ENCODE assay signal across 25 mouse cellular contexts in the genomic region with DNA sequence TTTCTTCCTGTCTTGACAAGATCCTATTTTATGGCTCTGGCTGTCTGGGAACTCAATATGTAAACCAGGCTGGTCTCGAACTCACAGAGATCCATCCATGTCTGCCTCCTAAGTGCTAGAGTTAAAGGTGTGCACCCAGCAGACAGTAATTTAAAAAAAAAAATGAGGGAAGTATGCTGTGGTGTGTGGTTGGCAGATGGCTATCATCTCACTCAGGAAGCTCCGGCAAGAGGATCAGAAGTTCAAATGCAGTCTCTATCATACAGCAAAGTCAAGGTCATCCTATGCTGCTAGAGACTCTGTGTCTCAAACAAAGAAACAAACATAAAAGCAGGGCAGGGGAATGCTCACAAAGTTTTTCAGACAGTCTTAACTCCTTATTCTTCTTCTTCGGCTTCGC. TPM values are rescaled to one million over a fixed set of nuclear protein-coding genes. Genes with fewer than 3 reads are reported as not detected.
DNase-seq lines count a peak whose midpoint lies in the region; ATAC-seq and TF ChIP-seq lines count a peak whose summit lies in the region.
"Had no signal": no experiment of that assay in that cellular context is flagged by ENCODE, and none has a peak within 500 bp of the region (broad histone marks: within the 10 kb centered on the region; RNA-seq: fewer than 3 reads in every experiment).

No protein-coding gene starts in this region.

- H3K27me3 ChIP-seq in limb, embryonic 12.5 days, result no peaks in the 10 kb centered on the region
- no peaks in the 10 kb centered on the region for H3K27me3 ChIP-seq in limb, embryonic 10.5 days (ENCODE audit: low read depth, poor library complexity, severe bottlenecking)
- H3K27me3 ChIP-seq: CH12.LX; embryonic facial prominence, embryonic 12.5 days; forebrain, embryonic 15.5 days; heart, embryonic 13.5 days; hindbrain, embryonic 12.5 days had no signal

- H3K4me1 ChIP-seq in limb, embryonic 12.5 days (replicated peaks), result peaks cover 4% of the 10 kb centered on the region
- peaks cover 8% of the 10 kb centered on the region for H3K4me1 ChIP-seq in limb, embryonic 10.5 days
- H3K4me1 ChIP-seq: embryonic facial prominence, embryonic 12.5 days had no signal

- DNase-seq in limb, embryonic 10.5 days (ENCODE audit: low spot score), result no peak
- DNase-seq in thymus, postnatal 0 days (ENCODE audit: low spot score), result peak; percentile 26
- no peak for DNase-seq in thymus, postnatal 4 days
- no peak for DNase-seq in gastrocnemius, adult 2 months
- no peak for DNase-seq in cerebellum, postnatal 10 days
- DNase-seq: adrenal gland, adult 8-10 months; adrenal gland, postnatal 36 days; cerebellum, adult 2 months; cerebellum, postnatal 14 days; gastrocnemius, postnatal 25 days; heart, postnatal 4 days had no signal

- no peak overlapping the region for H3K27ac ChIP-seq in limb, embryonic 12.5 days
- no peak overlapping the region for H3K27ac ChIP-seq in limb, embryonic 10.5 days
- no peak overlapping the region for H3K27ac ChIP-seq in gastrocnemius, adult 2 months
- H3K27ac ChIP-seq: embryonic facial prominence, embryonic 12.5 days; forebrain, embryonic 15.5 days; heart, embryonic 13.5 days; hindbrain, embryonic 12.5 days had no signal

- ATAC-seq in limb, embryonic 12.5 days (ENCODE audit: insufficient number of reproducible peaks, insufficient read depth, low FRiP score, low TSS enrichment, low read depth), result no peak
- 0 out of 2 replicates have a peak, but pooled peaks have one; percentile 16 for ATAC-seq in megakaryocyte, adult 5-6 weeks (ENCODE audit: poor library complexity, severe bottlenecking)
- ATAC-seq: forebrain, embryonic 15.5 days; hindbrain, embryonic 16.5 days; inflammation-experienced regulatory T-cells, adult 6 months had no signal

- no peak overlapping the region for H3K4me2 ChIP-seq in limb, embryonic 12.5 days
- H3K4me2 ChIP-seq: embryonic facial prominence, embryonic 12.5 days; forebrain, embryonic 15.5 days; heart, embryonic 13.5 days; hindbrain, embryonic 12.5 days had no signal

- no peak overlapping the region for H3K4me3 ChIP-seq in limb, embryonic 12.5 days (replicated peaks)
- H3K4me3 ChIP-seq in limb, embryonic 10.5 days, result no peak overlapping the region
- H3K4me3 ChIP-seq in gastrocnemius, adult 2 months, result no peak overlapping the region
- H3K4me3 ChIP-seq: embryonic facial prominence, embryonic 12.5 days; forebrain, embryonic 15.5 days; heart, embryonic 13.5 days; hindbrain, embryonic 12.5 days had no signal

- no peaks in the 10 kb centered on the region for H3K36me3 ChIP-seq in limb, embryonic 12.5 days
- no peaks in the 10 kb centered on the region for H3K36me3 ChIP-seq in limb, embryonic 10.5 days
- H3K36me3 ChIP-seq: embryonic facial prominence, embryonic 12.5 days; forebrain, embryonic 15.5 days; heart, embryonic 13.5 days; hindbrain, embryonic 12.5 days had no signal

- intact Hi-C loops in gastrocnemius, adult 2 months (cut with DNase I), result no loop called here

- H3K9ac ChIP-seq in limb, embryonic 12.5 days (replicated peaks), result 0 out of 2 replicates have a peak overlapping the region, but pooled peaks have one; percentile 27
- H3K9ac ChIP-seq: embryonic facial prominence, embryonic 12.5 days; forebrain, embryonic 15.5 days; heart, embryonic 13.5 days; hindbrain, embryonic 12.5 days had no signal

- WGBS in limb, embryonic 12.5 days, result 88% methylated on average over 4 of the region's 4 CpGs
- 85% methylated on average over 4 of the region's 4 CpGs for WGBS in limb, embryonic 10.5 days

- TF ChIP-seq CTCF in gastrocnemius, adult 2 months (IDR thresholded peaks at IDR 0.05), result no peak

- no peaks in the 10 kb centered on the region for H3K9me3 ChIP-seq in limb, embryonic 12.5 days
- H3K9me3 ChIP-seq in limb, embryonic 10.5 days (replicated peaks), result no peaks in the 10 kb centered on the region
- H3K9me3 ChIP-seq: embryonic facial prominence, embryonic 12.5 days; forebrain, embryonic 15.5 days; heart, embryonic 13.5 days; hindbrain, embryonic 12.5 days had no signal

RNA-seq across cellular contexts. Expression of gene Copz1, which starts 3.6 kb away (rescaled TPM):
- polyA plus RNA-seq in limb, embryonic 12.5 days (2016; fragmentation: Nextera tagmentation; extraction: Ambion mirVana), result 252 and 259 TPM in 2 replicates
- 305 and 309 TPM in 2 replicates for polyA plus RNA-seq in limb, embryonic 10.5 days (2016; fragmentation: Nextera tagmentation; extraction: Ambion mirVana)
- 188 and 210 TPM in 2 replicates for polyA plus RNA-seq in thymus, postnatal 0 days (2015; fragmentation: Nextera tagmentation; extraction: Ambion mirVana)
- 246 and 255 TPM in 2 replicates for total RNA-seq in megakaryocyte, adult 5-6 weeks (2015)
- 87.7 and 93.9 TPM in 2 replicates for total RNA-seq in megakaryocyte, adult 5-6 weeks (2017)
- total RNA-seq in gastrocnemius, adult 2 months (2021), result 10 to 100 TPM; 38.5 to 41.4 TPM

RNA-seq across cellular contexts. Expression of gene Nfe2, which starts 10.7 kb away (rescaled TPM):
- 4.6 and 4.7 TPM in 2 replicates for polyA plus RNA-seq in limb, embryonic 12.5 days (2016; fragmentation: Nextera tagmentation; extraction: Ambion mirVana)
- polyA plus RNA-seq in limb, embryonic 10.5 days (2016; fragmentation: Nextera tagmentation; extraction: Ambion mirVana), result 5.9 and 6.1 TPM in 2 replicates
- polyA plus RNA-seq in thymus, postnatal 0 days (2015; fragmentation: Nextera tagmentation; extraction: Ambion mirVana), result 8.0 and 9.1 TPM in 2 replicates
- total RNA-seq in megakaryocyte, adult 5-6 weeks (2015), result 205 and 258 TPM in 2 replicates
- total RNA-seq in megakaryocyte, adult 5-6 weeks (2017), result 218 and 249 TPM in 2 replicates
- not detected for total RNA-seq in gastrocnemius, adult 2 months (2021)
- total RNA-seq: CH12.LX; gastrocnemius, adult 18-20 months; gastrocnemius, postnatal 25 days had no signal
- polyA plus RNA-seq: frontal cortex, adult 2 months had no signal

RNA-seq across cellular contexts. Expression of gene Hnrnpa1, which starts 28.7 kb away (rescaled TPM):
- 1,378 and 1,438 TPM in 2 replicates for polyA plus RNA-seq in limb, embryonic 12.5 days (2016; fragmentation: Nextera tagmentation; extraction: Ambion mirVana)
- 1,775 and 1,966 TPM in 2 replicates for polyA plus RNA-seq in limb, embryonic 10.5 days (2016; fragmentation: Nextera tagmentation; extraction: Ambion mirVana)
- 683 and 713 TPM in 2 replicates for polyA plus RNA-seq in thymus, postnatal 0 days (2015; fragmentation: Nextera tagmentation; extraction: Ambion mirVana)
- total RNA-seq in megakaryocyte, adult 5-6 weeks (2015), result 320 and 365 TPM in 2 replicates
- total RNA-seq in megakaryocyte, adult 5-6 weeks (2017), result 765 and 767 TPM in 2 replicates
- 10 to 100 TPM; 93.9 to 98.7 TPM for total RNA-seq in gastrocnemius, adult 2 months (2021)

RNA-seq across cellular contexts. Expression of gene Cbx5, which starts 29.3 kb away (rescaled TPM):
- polyA plus RNA-seq in limb, embryonic 12.5 days (2016; fragmentation: Nextera tagmentation; extraction: Ambion mirVana), result 201 and 206 TPM in 2 replicates
- polyA plus RNA-seq in limb, embryonic 10.5 days (2016; fragmentation: Nextera tagmentation; extraction: Ambion mirVana), result 191 and 215 TPM in 2 replicates
- 55.7 and 60.1 TPM in 2 replicates for polyA plus RNA-seq in thymus, postnatal 0 days (2015; fragmentation: Nextera tagmentation; extraction: Ambion mirVana)
- total RNA-seq in megakaryocyte, adult 5-6 weeks (2015), result 56.0 and 60.5 TPM in 2 replicates
- total RNA-seq in megakaryocyte, adult 5-6 weeks (2017), result 113 and 133 TPM in 2 replicates
- 10 to 100 TPM; 24.4 to 36.6 TPM for total RNA-seq in gastrocnemius, adult 2 months (2021)

RNA-seq across cellular contexts. Expression of gene Gpr84, which starts 41.5 kb away (rescaled TPM):
- 0.31 and 0.44 TPM in 2 replicates for polyA plus RNA-seq in limb, embryonic 12.5 days (2016; fragmentation: Nextera tagmentation; extraction: Ambion mirVana)
- 0.28 and 0.30 TPM in 2 replicates for polyA plus RNA-seq in limb, embryonic 10.5 days (2016; fragmentation: Nextera tagmentation; extraction: Ambion mirVana)
- 0.06 TPM in 1 of 2 replicates, not detected in the other for polyA plus RNA-seq in thymus, postnatal 0 days (2015; fragmentation: Nextera tagmentation; extraction: Ambion mirVana)
- total RNA-seq in megakaryocyte, adult 5-6 weeks (2015), result 2.9 and 3.8 TPM in 2 replicates
- 1.7 and 3.3 TPM in 2 replicates for total RNA-seq in megakaryocyte, adult 5-6 weeks (2017)
- not detected for total RNA-seq in gastrocnemius, adult 2 months (2021)
- total RNA-seq: adrenal gland, adult 8-10 months; adrenal gland, postnatal 36 days; gastrocnemius, adult 18-20 months; gastrocnemius, postnatal 25 days; heart, adult 8-10 months; heart, postnatal 4 days had no signal
- polyA plus RNA-seq: C2C12; forebrain, embryonic 11.5 days; inflammation-experienced regulatory T-cells, adult 6 months had no signal
